Mouse (Mus musculus): ENCODE data around the gene Zfp989. TPM values are rescaled to one million over a fixed set of nuclear protein-coding genes. Genes with fewer than 3 reads are reported as not detected.
"Not testable (repeated sequence)": the region's sequence is repeated elsewhere in the genome, so short reads cannot be mapped to it uniquely, and the experiment has no call there.

Zfp989 gene
- not detected in 2 replicates for polyA plus RNA-seq (2015; fragmentation: Nextera tagmentation; extraction: Ambion mirVana)

DNA sequence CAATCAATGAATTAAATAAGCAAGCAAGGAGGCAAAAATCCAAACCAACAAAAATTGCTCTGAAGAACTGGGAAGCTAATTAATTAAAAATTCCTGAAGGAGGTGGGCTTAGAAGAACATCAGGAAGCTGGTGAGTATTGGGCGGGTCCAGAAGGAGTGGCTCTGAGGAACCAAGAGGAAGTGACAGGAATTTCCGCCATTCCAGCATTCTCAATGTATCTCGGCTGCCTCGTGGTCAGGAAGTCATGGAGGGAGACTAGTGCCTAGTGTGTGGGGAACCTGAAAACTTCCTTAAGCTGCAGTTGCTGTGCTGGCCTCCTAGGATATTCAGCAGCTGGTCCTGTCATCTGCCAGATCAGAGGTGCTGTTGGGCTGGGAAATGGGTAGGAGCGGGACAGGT, at the start of gene Zfp989:
Gene Zfp989, plus strand, starts transcription at position 220 of the 400 bp plus-strand sequence.
- H3K4me1 ChIP-seq (ENCODE audit: insufficient read depth, low read depth, low read length); H3K4me3 ChIP-seq (ENCODE audit: low read depth, low read length); ATAC-seq; H3K36me3 ChIP-seq (ENCODE audit: insufficient read depth, low read length); H3K27me3 ChIP-seq (replicated peaks; ENCODE audit: insufficient read depth, low read length); H3K9ac ChIP-seq (replicated peaks; ENCODE audit: low read depth); H3K27ac ChIP-seq (ENCODE audit: low read length); DNase-seq (ENCODE audit: low spot score); H3K4me2 ChIP-seq (replicated peaks; ENCODE audit: low read depth, low read length); H3K9me3 ChIP-seq (ENCODE audit: low read length): not testable (repeated sequence)
- WGBS, result 84% methylated on average over 4 of the region's 5 CpGs

DNA sequence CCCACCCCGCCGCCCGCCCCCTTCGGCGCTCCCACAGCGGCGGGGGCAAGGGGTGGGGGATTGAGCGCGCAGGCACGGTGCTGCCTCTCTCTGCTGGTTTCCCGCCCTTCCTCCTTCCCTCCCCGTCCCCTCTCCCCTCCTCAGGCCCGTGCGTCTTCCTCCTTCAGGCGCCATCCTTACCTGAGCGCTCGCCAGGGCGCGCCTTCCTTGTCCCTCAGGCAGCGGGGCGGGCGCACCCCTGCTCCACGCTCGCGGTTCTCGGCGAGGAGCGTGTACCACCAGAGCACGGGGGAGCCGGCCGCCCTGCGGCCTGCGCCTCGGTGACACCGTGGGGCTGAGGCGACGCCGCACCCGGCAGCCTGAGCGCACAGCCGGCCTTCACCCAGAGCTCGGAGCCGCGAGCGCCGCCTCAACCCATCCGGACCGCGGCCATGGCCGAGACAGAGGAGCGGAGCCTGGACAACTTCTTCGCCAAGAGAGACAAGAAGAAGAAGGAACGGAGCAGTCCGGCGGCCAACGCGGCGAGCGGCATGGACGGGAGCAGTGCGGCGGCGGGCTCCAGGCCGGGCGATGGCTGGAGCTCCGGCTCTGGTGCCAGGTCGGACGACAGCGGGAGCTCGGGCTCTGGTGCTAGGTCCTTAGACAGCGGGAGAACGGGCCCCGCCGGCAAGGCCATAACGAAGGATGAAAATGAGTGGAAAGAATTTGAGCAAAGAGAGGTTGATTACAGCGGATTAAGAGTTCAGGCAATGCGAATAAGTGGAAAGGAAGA, 39.3 kb upstream of the Zfp989 start:
- no peak overlapping the region for H3K4me2 ChIP-seq (replicated peaks; ENCODE audit: low read depth, low read length)
- WGBS, result 11% methylated on average over 75 of the region's 77 CpGs
- no peak for TF ChIP-seq CTCF (IDR thresholded peaks at IDR 0.05)
- TF ChIP-seq EP300 (IDR thresholded peaks at IDR 0.05), result no peak
- peaks cover 10% of the 10 kb centered on the region for H3K9me3 ChIP-seq (ENCODE audit: low read length)
- H3K27me3 ChIP-seq (replicated peaks; ENCODE audit: insufficient read depth, low read length), result no peaks in the 10 kb centered on the region
- DNase-seq (ENCODE audit: low spot score), result no peak
- no peaks in the 10 kb centered on the region for H3K36me3 ChIP-seq (ENCODE audit: insufficient read depth, low read length)
- H3K27ac ChIP-seq (ENCODE audit: low read length), result no peak overlapping the region
- no peak overlapping the region for H3K9ac ChIP-seq (replicated peaks; ENCODE audit: low read depth)
- no peak for ATAC-seq
- no peaks in the 10 kb centered on the region for H3K4me1 ChIP-seq (ENCODE audit: insufficient read depth, low read depth, low read length)
- H3K4me3 ChIP-seq (ENCODE audit: low read depth, low read length), result no peak overlapping the region

DNA sequence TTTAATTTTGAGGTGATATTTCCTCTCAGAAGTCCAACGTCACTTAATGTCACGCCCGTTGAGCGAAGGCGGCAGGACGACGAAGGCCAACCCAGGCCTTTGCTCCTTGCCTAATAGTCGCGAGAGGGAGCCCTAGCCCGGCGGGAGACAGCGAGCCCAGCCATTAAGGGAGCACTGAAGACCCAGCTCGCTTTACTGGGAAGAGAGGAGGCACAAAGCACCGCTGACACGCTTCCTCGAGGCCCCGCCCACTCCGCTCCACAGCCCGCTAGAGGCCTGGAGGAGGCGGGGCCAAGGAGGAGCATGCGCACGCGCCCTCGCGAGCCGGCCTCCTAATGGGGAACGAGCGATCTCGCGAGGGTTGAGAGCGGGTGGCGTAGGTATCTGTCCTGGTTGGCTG, 30.1 kb upstream of the Zfp989 start:
- ATAC-seq; H3K9me3 ChIP-seq (ENCODE audit: low read length); H3K4me1 ChIP-seq (ENCODE audit: insufficient read depth, low read depth, low read length); H3K36me3 ChIP-seq (ENCODE audit: insufficient read depth, low read length); DNase-seq (ENCODE audit: low spot score); H3K9ac ChIP-seq (replicated peaks; ENCODE audit: low read depth); H3K4me3 ChIP-seq (ENCODE audit: low read depth, low read length); H3K27me3 ChIP-seq (replicated peaks; ENCODE audit: insufficient read depth, low read length); H3K27ac ChIP-seq (ENCODE audit: low read length); H3K4me2 ChIP-seq (replicated peaks; ENCODE audit: low read depth, low read length): not testable (repeated sequence)
- WGBS, result 69% methylated on average over 31 of the region's 32 CpGs

DNA sequence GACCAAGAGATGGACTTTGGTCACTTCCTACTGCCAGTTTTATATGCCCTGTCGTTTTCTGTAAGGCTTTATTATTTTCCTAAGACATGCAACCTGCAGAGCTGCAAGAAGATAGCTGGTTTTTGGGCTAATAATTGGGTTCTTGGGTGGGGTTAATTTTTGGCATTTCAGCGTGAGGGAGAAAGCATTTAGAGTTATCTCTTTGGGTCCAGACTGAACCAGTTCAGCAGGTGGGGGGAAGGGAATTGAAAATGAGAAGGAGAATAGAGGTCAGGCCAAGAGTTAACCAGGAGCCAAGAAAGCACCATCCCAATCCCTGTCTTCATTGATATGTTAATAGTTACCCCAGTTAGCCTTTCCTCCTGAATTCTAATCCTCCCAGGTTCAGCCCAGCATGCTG, 4.8 kb downstream of the Zfp989 start:
- H3K27ac ChIP-seq (ENCODE audit: low read length); ATAC-seq; DNase-seq (ENCODE audit: low spot score); H3K9me3 ChIP-seq (ENCODE audit: low read length); H3K4me2 ChIP-seq (replicated peaks; ENCODE audit: low read depth, low read length); H3K27me3 ChIP-seq (replicated peaks; ENCODE audit: insufficient read depth, low read length); H3K4me1 ChIP-seq (ENCODE audit: insufficient read depth, low read depth, low read length); H3K4me3 ChIP-seq (ENCODE audit: low read depth, low read length); H3K9ac ChIP-seq (replicated peaks; ENCODE audit: low read depth); H3K36me3 ChIP-seq (ENCODE audit: insufficient read depth, low read length): not testable (repeated sequence)
- 10% methylated on average over 2 of the region's 2 CpGs for WGBS

DNA sequence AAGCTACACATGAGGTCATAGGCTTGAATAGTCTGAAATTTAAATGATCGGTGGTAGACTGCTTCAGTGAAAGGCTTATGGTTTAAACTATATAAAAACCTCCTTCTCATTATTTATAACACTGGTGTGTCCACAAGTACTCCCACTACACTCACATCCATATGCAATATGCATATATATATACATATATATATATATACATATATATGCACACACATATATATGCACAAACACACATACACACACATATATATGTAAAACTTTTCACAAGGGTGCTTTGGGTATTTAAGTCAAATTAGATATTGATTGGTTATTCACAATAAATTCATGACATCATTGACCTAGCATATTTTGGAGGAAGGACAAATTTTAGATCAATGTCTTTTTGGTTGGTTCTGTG, 46.6 kb downstream of the Zfp989 start:
- no CpG with 5 or more reads among the region's 1 CpGs for WGBS

DNA sequence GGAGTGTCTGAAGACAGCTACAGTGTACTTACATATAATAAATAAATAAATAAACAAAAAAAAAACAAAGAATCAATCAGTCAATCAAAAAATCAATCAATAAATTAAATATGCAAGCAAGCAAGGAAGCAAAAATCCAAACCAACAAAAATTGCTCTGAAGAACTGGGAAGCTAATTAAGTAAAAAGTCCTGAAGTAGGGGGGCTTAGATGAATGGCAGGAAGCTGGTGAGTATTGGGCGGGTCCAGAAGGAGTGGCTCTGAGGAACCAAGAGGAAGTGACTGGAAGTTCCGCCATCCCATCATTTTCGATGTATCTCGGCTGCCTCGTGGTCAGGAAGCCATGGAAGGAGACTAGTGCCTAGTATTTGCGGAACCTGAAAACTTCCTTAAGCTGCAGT, 49.8 kb downstream of the Zfp989 start, which contains the start of gene Rex2:
Gene Rex2, plus strand, starts transcription at position 301 of the 400 bp plus-strand sequence.
- not testable (repeated sequence) for H3K27ac ChIP-seq (ENCODE audit: low read length); H3K4me3 ChIP-seq (ENCODE audit: low read depth, low read length); H3K4me1 ChIP-seq (ENCODE audit: insufficient read depth, low read depth, low read length); H3K9me3 ChIP-seq (ENCODE audit: low read length); H3K27me3 ChIP-seq (replicated peaks; ENCODE audit: insufficient read depth, low read length); ATAC-seq; H3K4me2 ChIP-seq (replicated peaks; ENCODE audit: low read depth, low read length); H3K36me3 ChIP-seq (ENCODE audit: insufficient read depth, low read length); DNase-seq (ENCODE audit: low spot score); H3K9ac ChIP-seq (replicated peaks; ENCODE audit: low read depth)
- WGBS, result no CpG with 5 or more reads among the region's 6 CpGs

More for the DNA sequence above, 46.6 kb downstream of the Zfp989 start:
- not testable (repeated sequence) for ATAC-seq; H3K9ac ChIP-seq (replicated peaks; ENCODE audit: low read depth); H3K4me1 ChIP-seq (ENCODE audit: insufficient read depth, low read depth, low read length); DNase-seq (ENCODE audit: low spot score); H3K9me3 ChIP-seq (ENCODE audit: low read length); H3K27me3 ChIP-seq (replicated peaks; ENCODE audit: insufficient read depth, low read length); H3K4me2 ChIP-seq (replicated peaks; ENCODE audit: low read depth, low read length); H3K27ac ChIP-seq (ENCODE audit: low read length); H3K36me3 ChIP-seq (ENCODE audit: insufficient read depth, low read length); H3K4me3 ChIP-seq (ENCODE audit: low read depth, low read length)

DNA sequence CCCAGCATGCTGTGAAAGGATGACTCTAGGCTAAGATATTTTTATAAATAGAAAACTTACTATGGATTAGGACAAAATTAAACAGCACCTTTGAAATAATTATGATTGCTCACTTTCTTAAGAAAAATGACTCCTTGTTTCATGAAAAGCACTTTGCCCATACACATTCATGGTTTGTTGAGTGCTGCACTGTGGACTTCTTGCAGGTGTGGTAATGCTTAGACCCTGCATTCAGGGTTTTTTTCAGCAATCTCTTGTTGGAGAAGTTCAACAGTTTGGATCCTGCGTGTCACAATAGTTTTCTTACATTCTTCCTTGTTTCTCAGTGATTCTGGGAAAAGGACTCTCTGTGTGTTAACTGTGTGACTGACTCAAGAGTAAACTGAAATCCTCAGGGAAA, 54.6 kb downstream of the Zfp989 start:
- H3K9ac ChIP-seq (replicated peaks; ENCODE audit: low read depth); ATAC-seq; H3K36me3 ChIP-seq (ENCODE audit: insufficient read depth, low read length); DNase-seq (ENCODE audit: low spot score); H3K4me3 ChIP-seq (ENCODE audit: low read depth, low read length); H3K27me3 ChIP-seq (replicated peaks; ENCODE audit: insufficient read depth, low read length); H3K27ac ChIP-seq (ENCODE audit: low read length); H3K4me2 ChIP-seq (replicated peaks; ENCODE audit: low read depth, low read length); H3K9me3 ChIP-seq (ENCODE audit: low read length); H3K4me1 ChIP-seq (ENCODE audit: insufficient read depth, low read depth, low read length): not testable (repeated sequence)
- 44% methylated on average over 1 of the region's 1 CpGs for WGBS

DNA sequence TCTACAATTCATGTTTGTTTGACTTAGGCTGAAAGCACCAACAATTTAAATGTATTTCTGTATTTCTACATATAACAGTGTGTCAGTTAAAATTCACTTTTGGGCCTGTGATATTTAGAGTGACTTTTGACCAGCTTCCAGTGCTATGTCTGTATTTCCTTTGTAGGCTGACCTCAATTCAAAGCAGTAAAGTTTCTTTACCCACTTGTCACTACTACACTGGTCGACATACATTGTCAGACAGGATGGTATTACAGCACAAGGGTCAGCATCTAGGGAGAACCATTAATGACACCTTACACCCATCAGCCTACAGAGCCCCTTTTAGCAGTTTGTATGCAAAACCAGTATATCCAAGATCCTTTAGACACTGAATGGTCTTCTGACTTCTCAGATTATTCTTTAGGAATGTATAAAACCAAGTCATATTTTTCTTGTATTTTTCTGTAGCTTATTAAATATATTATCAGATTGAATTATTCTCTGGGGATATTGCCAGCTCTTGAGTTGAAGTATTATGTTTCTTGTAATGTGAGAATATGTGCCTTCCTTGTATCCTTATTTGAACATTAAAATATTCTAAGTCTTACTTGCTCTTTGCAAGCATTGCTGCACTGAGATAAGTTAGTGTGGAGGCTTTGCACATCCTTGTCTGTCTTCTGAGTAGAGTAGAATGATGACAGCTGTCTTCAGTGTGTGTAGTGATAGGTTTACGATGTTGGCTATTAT, 59.7 kb downstream of the Zfp989 start:
- H3K27me3 ChIP-seq (replicated peaks; ENCODE audit: insufficient read depth, low read length); H3K4me3 ChIP-seq (ENCODE audit: low read depth, low read length); H3K4me2 ChIP-seq (replicated peaks; ENCODE audit: low read depth, low read length); H3K9me3 ChIP-seq (ENCODE audit: low read length); H3K27ac ChIP-seq (ENCODE audit: low read length); H3K9ac ChIP-seq (replicated peaks; ENCODE audit: low read depth); H3K4me1 ChIP-seq (ENCODE audit: insufficient read depth, low read depth, low read length); H3K36me3 ChIP-seq (ENCODE audit: insufficient read depth, low read length); DNase-seq (ENCODE audit: low spot score): not testable (repeated sequence)
- peak; percentile 8; the same call in 1 of the 2 replicates for ATAC-seq
- WGBS, result 90% methylated on average over 1 of the region's 2 CpGs
